Mouse (Mus musculus): ENCODE results near the gene Ms4a4d.

GRCm38 (mm10) chr19:11574965-11575364, 38.4 kb downstream of the Ms4a4d start:
- no peak for TF ChIP-seq EP300 (IDR thresholded peaks at IDR 0.05)
- TF ChIP-seq CTCF (IDR thresholded peaks at IDR 0.05): no peak
